Mouse (Mus musculus) heart, adult 2 months (tissue): ENCODE measurements at regions not wholly inside any gene's neighbourhood (a gene's known extent, or its start where the extent isn't known, plus 50 kb on each side); places are given as distances from the start of the nearest gene placed in this dataset.
"Not testable (repeated sequence)": the region's sequence is repeated elsewhere in the genome, so short reads cannot be mapped to it uniquely, and the experiment has no call there.

Experiments
- DNase-seq, 2 experiments: peaks; one replicate each; pipeline ENCODE4 v3.0.0; 2021
- H3K27ac ChIP-seq: fragments of 200-600 bp; 2 replicates; pipeline ENCODE4 v1.8.1; 2022
- H3K27me3 ChIP-seq: fragments of 200-500 bp; 2 replicates; pipeline ENCODE4 v1.6.1; 2012; ENCODE audit warnings: mild to moderate bottlenecking, low read length, inconsistent platforms, mixed read lengths; ENCODE audit not compliant: control insufficient read depth, insufficient read depth
- H3K36me3 ChIP-seq: fragments of 200-500 bp; 2 replicates; pipeline ENCODE4 v1.6.1; 2012; ENCODE audit warnings: low read length, inconsistent platforms; ENCODE audit not compliant: control insufficient read depth, insufficient read depth
- H3K4me1 ChIP-seq: fragments of 200-500 bp; 2 replicates; pipeline ENCODE4 v1.6.1; 2011; ENCODE audit warnings: low read length; ENCODE audit not compliant: control insufficient read depth, insufficient read depth
- H3K4me3 ChIP-seq: fragments of 200-600 bp; 2 replicates; pipeline ENCODE4 v1.8.1; 2022
- H3K79me2 ChIP-seq: fragments of 200-500 bp; replicated peaks from 2 replicates; pipeline ENCODE4 v1.6.1; 2012; ENCODE audit warnings: mild to moderate bottlenecking, inconsistent platforms, low read length, moderate library complexity, mixed read lengths; ENCODE audit not compliant: control insufficient read depth, insufficient read depth
- H3K9ac ChIP-seq: fragments of 200-500 bp; 2 replicates; pipeline ENCODE4 v1.6.1; 2012; ENCODE audit warnings: low read depth, mild to moderate bottlenecking, control low read depth, inconsistent platforms, low read length, mixed read lengths
- CTCF ChIP-seq: fragments of 200-600 bp; IDR thresholded peaks from 2 replicates; pipeline ENCODE4 v1.8.1; 2022; ENCODE audit warnings: antibody characterized with exemption, mild to moderate bottlenecking, moderate library complexity
- EP300 ChIP-seq: fragments of 200-500 bp; IDR thresholded peaks from 2 replicates; pipeline ENCODE4 v1.6.1; 2011; ENCODE audit warnings: low read depth, low read length, control low read depth; ENCODE audit not compliant: insufficient read depth
- POLR2A ChIP-seq: fragments of 200-500 bp; IDR thresholded peaks from 2 replicates; pipeline ENCODE4 v1.6.1; 2011; ENCODE audit warnings: mild to moderate bottlenecking, low read depth, low read length, control low read depth; ENCODE audit not compliant: insufficient read depth
- WGBS: fragments of 180-500 bp; shearing (Covaris S2); methylation state at CpG from one replicate; pipeline ENCODE4 v1.1.7; 2018; 5-methylcytosine and 5-hydroxymethylcytosine counted together
- intact Hi-C: fragments of 180-260 bp; cut with DNase I; formaldehyde crosslinking; loops from one replicate; pipeline ENCODE4 v1.15.1; 2025

DNA sequence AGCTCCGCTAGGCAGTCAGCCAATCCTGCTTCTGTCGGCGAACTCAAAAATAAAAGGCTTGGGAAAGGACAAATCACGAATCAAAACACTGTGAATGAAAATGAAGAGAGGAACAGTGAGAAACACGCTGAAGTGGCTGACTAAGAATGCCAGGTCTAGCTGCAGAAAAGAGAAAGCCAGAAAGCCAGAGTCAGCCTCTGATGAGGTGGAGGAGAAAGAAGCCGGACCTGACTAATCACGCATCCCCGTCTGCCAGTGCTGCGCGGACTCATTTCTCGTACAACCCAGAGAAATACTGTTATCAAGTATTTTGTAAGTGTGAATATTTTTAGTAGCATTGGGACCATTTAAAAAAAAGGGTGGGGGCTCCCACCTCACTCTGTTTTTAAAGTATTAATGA lies 201.6 kb downstream of the Wdr20rt start:
- Histone ChIP-seq H3K9ac (no peak overlapping the region), H3K27me3 (no peaks in the 10 kb centered on the region), H3K27ac (no peak overlapping the region), H3K4me1 (no peaks in the 10 kb centered on the region), H3K4me3 (no peak overlapping the region), H3K79me2 (no peaks in the 10 kb centered on the region), H3K36me3 (no peaks in the 10 kb centered on the region)
- TF ChIP-seq EP300 (no peak), POLR2A (no peak), CTCF (no peak)
- intact Hi-C loops: no loop called here
- DNase-seq: no peak
- 63% methylated on average over 11 of the region's 11 CpGs for WGBS

DNA sequence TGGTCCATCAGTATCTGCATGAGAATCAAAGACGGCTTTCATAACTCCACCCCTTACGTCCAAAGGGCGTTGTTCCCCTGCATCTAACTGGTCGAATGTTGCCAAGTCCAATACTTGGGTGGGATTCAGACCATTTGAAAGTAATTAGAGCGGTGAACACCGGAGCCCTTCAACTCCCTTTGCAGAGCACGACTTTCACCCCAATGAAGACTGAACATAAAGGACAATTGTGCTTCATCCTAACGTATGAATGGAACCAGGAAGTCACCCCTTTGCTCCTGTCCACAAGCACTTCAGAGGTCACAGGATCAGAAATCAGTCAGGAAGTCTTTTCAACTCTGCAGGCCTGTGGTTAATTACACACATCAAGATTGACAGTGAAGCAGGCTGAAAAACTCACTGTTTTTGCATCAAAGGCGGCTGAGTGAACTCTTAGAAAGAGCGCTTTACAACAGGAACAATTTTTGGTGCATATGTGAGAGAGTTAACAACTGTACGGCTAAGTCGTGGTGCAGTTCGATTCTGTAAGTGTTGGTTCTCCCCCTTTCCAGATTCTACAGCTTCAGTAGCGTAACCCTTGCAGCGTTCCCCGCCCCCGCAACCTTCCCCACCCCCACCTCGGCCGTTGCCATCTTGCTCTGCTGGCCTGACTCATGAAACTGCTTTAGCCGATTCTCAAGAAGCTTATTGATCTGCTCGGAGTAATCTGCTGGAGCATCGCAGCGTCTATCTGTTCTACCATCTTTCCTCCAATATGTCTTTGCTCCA lies 203.1 kb downstream of the Wdr20rt start:
- Histone ChIP-seq H3K36me3 (no peaks in the 10 kb centered on the region), H3K4me1 (no peaks in the 10 kb centered on the region), H3K27ac (no peak overlapping the region), H3K9ac (no peak overlapping the region), H3K4me3 (no peak overlapping the region), H3K27me3 (no peaks in the 10 kb centered on the region), H3K79me2 (no peaks in the 10 kb centered on the region)
- 69% methylated on average over 23 of the region's 23 CpGs for WGBS
- no peak for DNase-seq
- intact Hi-C loops: no loop called here
- no peak for TF ChIP-seq POLR2A
- no peak for TF ChIP-seq EP300
- TF ChIP-seq CTCF: no peak

DNA sequence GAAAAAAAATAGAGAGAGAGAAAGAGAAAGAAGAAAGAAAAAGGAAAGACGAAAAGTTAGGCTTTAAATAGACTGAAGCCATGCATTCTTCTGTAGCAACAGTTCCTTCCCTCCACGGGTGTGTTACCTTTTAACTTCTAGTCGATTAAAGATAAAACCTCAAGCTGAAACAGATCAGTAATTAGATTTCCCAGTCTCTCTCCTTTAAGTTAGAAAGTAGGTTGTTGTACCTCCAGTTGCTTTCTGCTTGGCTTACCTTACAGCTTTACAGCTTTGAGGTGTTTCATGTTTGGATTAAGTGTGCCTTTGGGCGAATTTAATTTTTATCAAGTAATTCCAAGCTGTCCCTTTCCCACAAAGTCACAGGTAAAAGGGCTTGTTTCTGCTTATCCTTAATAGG lies 225.5 kb downstream of the Wdr20rt start:
- no peaks in the 10 kb centered on the region for H3K27me3 ChIP-seq
- no peak overlapping the region for H3K4me3 ChIP-seq
- no peak overlapping the region for H3K9ac ChIP-seq
- no peaks in the 10 kb centered on the region for H3K79me2 ChIP-seq
- intact Hi-C loops: no loop called here
- TF ChIP-seq CTCF: no peak
- TF ChIP-seq EP300: no peak
- no peak for TF ChIP-seq POLR2A
- WGBS: 56% methylated on average over 4 of the region's 4 CpGs
- H3K27ac ChIP-seq: no peak overlapping the region
- no peak for DNase-seq
- no peaks in the 10 kb centered on the region for H3K4me1 ChIP-seq
- no peaks in the 10 kb centered on the region for H3K36me3 ChIP-seq

DNA sequence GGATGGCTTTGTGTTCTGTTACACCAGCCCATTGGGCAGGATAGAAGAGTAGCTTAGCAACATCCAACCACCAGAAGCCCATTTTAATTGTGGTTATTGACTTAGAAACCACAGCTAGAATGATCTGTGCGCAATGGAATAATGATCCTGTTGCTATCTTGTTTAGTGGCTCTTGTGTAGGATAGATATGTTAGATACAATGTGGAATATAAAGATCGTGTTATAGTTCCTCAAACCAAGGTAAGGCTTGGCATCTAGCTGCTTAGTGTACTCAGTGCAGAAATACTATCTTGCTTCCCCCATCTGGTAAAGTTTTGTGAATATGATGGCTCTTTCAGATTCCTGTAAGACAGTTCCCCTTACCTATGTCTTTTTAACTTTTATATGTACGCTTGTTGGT lies 230.4 kb downstream of the Wdr20rt start:
- intact Hi-C loops: no loop called here

DNA sequence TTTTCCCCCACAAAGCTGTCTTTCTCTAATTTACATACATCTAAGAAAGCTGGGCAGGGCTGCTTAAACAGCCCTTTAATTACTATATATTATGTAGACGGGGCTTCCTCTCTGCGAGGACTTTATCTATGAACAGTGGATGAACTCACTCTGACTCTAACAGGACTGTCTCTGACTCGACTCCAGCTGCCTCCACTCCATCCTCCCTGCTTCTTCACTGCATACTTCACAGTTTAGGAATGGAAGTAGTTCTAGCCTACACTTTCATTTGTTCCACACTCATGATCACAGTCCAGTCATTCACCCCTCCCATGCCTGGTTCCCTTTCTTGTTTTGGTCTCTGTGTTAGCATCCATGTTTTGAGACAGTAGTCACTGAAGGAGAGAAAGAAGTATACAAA lies 231.6 kb downstream of the Wdr20rt start:
- H3K36me3 ChIP-seq: no peaks in the 10 kb centered on the region
- H3K79me2 ChIP-seq: no peaks in the 10 kb centered on the region
- no peaks in the 10 kb centered on the region for H3K27me3 ChIP-seq
- TF ChIP-seq EP300: no peak
- TF ChIP-seq POLR2A: no peak
- no peak for TF ChIP-seq CTCF
- no peak overlapping the region for H3K27ac ChIP-seq
- intact Hi-C loops: no loop called here
- no peak overlapping the region for H3K4me3 ChIP-seq
- H3K9ac ChIP-seq: no peak overlapping the region
- no peaks in the 10 kb centered on the region for H3K4me1 ChIP-seq
- no peak for DNase-seq
- WGBS: 45% methylated on average over 3 of the region's 3 CpGs

More for the DNA sequence above, 230.4 kb downstream of the Wdr20rt start:
- WGBS: 78% methylated on average over 3 of the region's 3 CpGs
- no peak for DNase-seq
- H3K27ac ChIP-seq: no peak overlapping the region
- H3K27me3 ChIP-seq: no peaks in the 10 kb centered on the region
- H3K36me3 ChIP-seq: no peaks in the 10 kb centered on the region
- TF ChIP-seq EP300 (no peak), CTCF (no peak), POLR2A (no peak)
- no peak overlapping the region for H3K4me3 ChIP-seq
- no peaks in the 10 kb centered on the region for H3K4me1 ChIP-seq
- H3K9ac ChIP-seq: no peak overlapping the region
- no peaks in the 10 kb centered on the region for H3K79me2 ChIP-seq

DNA sequence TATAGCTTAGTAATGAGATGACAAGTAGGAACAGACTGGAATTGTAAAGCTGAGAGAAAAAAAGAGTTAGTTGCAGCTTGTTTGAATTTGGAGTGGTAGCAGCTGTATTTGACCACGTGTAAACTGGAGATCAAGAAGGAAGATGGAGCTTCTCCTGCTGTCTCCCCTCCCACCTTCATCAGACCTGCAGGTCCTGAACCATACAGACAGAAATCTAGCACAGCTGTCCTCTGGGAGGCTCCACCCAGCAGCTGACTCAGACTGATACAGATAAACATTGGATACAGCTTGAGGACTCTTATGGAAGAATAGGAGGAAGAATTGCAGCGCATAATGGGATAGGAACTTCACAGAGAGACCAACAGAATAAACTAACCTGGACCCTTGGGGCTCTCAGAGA lies 238.9 kb downstream of the Wdr20rt start:
- H3K27ac ChIP-seq: no peak overlapping the region
- no peak overlapping the region for H3K9ac ChIP-seq
- no peaks in the 10 kb centered on the region for H3K79me2 ChIP-seq
- DNase-seq: no peak
- H3K4me3 ChIP-seq: no peak overlapping the region
- WGBS: 47% methylated on average over 2 of the region's 2 CpGs
- intact Hi-C loops: no loop called here
- no peaks in the 10 kb centered on the region for H3K36me3 ChIP-seq
- no peaks in the 10 kb centered on the region for H3K27me3 ChIP-seq
- TF ChIP-seq CTCF (no peak), EP300 (no peak), POLR2A (no peak)
- H3K4me1 ChIP-seq: no peaks in the 10 kb centered on the region

DNA sequence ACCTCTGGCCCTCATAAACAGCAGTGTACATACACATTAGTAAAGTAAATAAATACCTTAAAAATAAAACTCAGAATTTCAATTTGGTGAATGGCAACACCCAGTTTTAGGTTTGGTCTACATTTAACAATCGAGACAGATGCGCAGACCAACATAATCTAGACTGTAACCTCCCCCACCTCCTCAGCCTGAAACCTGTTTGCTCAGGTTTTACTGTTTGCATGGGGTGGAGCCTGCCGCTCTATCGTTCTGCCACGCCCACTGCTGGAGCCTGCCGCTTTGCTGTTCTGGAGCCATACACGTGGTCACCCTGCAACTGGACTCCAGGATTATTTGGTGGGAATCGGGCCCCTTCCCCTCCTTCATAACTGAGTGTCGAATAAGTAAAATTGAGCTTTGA lies 253.4 kb downstream of the Wdr20rt start:
- H3K9ac ChIP-seq, intact Hi-C loops, H3K4me3 ChIP-seq, H3K27ac ChIP-seq, H3K27me3 ChIP-seq, DNase-seq, H3K4me1 ChIP-seq, H3K79me2 ChIP-seq, H3K36me3 ChIP-seq: not testable (repeated sequence)
- 49% methylated on average over 9 of the region's 9 CpGs for WGBS
